Mouse (Mus musculus) ovary, postnatal 10 days (tissue): ENCODE measurements around the gene Peak1.
"Not testable (repeated sequence)": the region's sequence is repeated elsewhere in the genome, so short reads cannot be mapped to it uniquely, and the experiment has no call there.

Experiments used
- DNase-seq: peaks from one replicate; pipeline ENCODE4 v3.0.0; 2022; ENCODE audit warnings: low spot score

Gene Peak1

DNA sequence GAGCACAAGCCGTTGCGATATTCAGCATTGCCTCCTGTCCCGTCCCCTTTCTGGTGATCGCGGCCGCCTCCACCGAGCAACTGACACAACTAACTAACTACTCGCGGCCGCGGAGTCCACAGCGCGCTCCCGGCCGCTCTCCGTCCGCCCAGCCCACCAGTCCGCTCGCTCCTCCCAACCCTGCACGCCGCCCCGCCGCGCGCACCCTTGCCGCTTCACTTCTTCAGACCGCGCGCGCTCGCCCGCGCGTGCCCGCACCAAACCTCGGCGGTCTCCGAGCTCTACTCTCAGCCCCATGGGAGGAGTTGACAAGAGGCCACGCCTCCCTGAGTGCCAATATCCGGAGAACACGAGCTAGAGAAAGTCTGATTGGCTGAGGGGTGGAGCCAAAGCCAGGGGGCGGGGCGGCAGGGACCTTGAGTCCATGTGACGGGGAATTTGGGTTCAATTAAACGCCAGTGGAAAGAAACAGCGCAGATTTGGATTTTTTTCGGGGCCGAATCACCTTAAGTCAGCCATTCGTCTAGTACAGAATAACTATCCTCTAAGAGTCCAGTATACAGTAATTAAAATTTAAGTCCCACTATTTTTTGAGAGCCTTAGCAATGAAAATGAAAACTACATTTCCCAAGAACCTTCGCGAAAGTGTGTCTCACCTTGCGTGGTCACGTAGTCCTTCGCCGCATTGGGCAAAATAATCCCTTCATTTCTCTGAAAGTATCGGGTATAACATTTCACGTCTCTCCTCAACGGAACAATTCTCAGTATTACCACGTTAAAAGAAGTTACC lies at the start of gene Peak1, which contains the start of gene Hmg20a:
Peak1 (minus strand) TSS at position 120 of the 790 bp plus-strand sequence.
Hmg20a (plus strand) TSS at position 662 of the 790 bp plus-strand sequence.
- DNase-seq, result peak; percentile 99

- no peak for DNase-seq
Observed at GRCm38 (mm10) chr9:56466251-56466650, 48.4 kb upstream of the Peak1 start.

- no peak for DNase-seq
Observed at GRCm38 (mm10) chr9:56464863-56465654, 47.2 kb upstream of the Peak1 start.

DNA sequence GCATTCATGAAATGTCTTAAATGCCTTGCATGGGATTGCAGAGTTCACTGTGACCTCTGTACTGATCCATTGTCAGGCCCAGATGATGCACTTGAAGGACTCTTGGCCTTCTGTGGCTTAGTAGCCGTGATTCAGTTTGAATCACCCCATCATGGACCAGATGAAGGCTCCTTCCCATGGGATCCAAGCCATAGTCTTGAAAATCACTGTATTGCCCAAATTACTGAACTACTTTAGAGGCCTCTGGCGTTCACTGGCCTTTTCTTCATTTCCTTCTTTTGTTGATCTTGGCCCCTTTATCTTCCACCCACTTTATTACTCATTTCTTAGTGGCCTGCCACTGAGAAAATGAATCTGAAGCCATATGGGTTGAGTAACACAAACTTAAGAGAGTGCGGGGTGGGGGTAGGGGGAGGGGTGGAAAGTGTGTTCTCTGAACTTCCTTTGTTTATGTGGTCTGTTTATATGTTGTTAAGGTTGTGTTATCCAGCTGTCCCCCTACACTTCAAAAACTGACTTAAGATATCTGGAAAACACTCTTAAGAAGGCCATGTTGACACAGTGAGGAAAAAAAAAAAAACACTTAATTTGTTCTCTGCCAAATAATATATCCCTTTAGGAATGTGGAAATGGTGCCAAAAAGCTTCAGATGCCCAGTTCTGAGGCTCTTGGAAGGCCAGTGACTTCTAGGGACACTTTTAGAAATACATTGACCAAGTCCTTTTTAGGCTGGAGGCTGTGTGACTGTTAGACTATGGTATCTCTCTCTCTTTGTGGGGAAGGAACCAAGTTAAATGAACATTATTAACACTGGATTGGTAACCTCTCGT lies 46.0 kb upstream of the Peak1 start:
- no peak for DNase-seq

DNA sequence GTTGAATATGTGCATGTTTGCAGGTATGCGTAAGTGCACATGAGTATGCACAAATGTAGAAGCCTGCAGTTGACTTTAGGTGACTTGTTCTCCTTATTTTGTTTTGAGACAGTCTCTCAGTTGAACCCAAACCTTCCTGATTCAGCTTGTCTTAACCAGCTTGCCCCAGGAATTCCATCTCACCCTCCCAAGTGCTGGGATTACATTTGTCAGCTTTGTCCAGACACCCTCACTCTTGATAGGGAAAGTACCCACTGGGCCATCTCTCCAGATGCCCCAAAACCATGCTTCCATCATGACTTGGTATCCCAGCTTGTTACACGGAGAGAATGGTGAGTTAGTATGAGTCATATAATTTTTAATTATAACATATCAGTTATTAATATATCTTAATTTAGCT lies 45.2 kb upstream of the Peak1 start:
- no peak for DNase-seq

DNA sequence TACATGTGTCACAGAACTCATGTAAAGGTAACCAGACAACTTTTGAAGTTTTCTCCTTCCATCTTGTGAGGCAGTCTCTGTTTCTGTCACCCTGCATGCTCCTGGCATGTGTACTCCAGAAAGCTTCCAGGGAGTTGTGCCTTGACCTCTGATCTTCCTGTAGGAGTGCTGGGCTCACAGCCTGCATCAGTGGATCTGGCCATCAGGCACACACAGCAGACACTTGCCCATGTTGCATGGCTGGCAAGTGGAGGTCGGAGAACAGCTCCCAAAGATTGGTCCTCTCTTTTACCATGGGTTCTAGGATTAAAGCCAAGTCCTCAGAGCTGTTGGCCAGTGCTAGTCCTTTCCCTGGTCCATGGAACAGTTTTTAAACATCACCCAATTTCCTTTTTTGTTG lies 44.7 kb upstream of the Peak1 start:
- DNase-seq, result no peak

DNA sequence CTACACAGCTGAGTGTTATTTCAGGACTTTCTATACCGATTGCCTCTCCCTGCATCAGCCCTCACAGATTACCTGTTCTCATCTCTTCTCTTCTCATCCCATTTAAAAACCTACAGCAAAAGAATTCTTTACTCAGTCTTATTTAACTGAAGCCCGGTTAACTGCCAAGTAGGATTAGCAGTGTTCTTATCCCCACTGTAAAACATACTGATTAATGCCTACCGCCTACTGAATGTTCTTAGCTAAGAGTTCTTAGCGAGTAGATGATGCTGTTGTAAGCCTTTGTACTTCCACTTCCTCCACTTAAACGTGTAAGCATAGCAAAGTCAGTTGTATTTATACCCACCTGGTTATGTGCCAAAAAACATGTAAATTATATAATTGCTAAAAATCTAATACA lies 43.1 kb upstream of the Peak1 start:
- DNase-seq, result no peak

- no peak for DNase-seq
Observed at GRCm38 (mm10) chr9:56456426-56456825, 38.6 kb upstream of the Peak1 start.

DNA sequence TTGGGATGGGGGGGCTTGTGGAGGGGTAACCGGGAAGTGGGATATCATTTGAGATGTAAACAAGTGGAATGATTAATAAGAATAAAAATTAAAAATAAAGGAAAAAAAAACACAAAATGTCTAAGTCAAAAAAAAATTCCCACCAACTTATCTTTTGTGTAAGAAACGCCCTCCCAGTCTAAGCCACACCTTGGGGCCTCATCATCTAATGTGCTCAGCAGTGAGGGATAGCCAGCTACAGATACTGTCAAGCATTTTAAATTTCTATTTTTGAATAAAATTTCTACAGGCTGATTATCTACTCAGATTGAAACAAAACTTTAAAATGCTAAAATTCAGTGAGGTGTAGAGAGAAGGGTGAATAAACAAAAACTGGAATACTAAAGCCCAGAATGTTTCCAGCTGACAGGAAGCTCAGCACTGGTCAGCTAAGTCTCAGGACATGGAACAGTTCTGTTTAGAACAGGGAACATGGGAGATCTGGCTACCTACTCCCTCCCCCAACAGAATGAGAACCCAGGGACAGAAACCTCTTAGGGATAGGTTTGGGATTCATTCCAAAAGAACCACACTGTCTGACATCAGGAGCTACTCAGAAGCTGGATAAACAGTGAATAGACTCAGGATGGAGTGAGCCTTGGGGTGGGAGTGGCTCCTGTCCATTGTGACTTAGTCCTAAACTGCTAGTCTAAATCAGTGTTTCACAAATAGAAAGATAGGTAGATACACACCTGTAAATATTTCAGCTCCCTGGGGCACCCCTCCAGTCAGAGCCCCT lies 35.4 kb upstream of the Peak1 start:
- DNase-seq, result no peak

- DNase-seq, result no peak
Observed at GRCm38 (mm10) chr9:56451570-56451969, 33.7 kb upstream of the Peak1 start.

DNA sequence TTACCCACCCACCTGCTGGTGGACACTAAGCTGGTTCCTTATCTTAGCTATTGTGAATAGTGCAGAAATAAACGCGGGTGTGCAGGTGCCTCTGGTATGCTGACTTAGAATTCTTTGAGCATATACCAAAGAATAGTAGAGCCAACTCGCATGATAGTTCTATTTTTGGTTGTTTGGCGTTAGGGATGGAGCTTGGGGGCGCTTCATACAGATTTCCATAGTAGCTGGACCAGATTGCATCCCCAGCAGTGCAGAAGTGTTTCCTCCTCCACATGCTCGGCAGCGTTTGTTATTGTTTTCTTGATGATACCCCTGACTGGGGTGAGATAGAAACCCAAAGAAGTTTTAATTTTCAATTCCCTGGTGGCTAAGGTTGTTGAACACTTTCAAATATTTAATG lies 21.8 kb upstream of the Peak1 start:
- no peak for DNase-seq

GRCm38 (mm10) chr9:56437300-56437892 lies 19.5 kb upstream of the Peak1 start:
- DNase-seq, result not testable (repeated sequence)

GRCm38 (mm10) chr9:56435821-56436526 lies 18.1 kb upstream of the Peak1 start:
- DNase-seq, result no peak

- DNase-seq, result no peak
Observed at GRCm38 (mm10) chr9:56424861-56425260, 7.0 kb upstream of the Peak1 start.

DNA sequence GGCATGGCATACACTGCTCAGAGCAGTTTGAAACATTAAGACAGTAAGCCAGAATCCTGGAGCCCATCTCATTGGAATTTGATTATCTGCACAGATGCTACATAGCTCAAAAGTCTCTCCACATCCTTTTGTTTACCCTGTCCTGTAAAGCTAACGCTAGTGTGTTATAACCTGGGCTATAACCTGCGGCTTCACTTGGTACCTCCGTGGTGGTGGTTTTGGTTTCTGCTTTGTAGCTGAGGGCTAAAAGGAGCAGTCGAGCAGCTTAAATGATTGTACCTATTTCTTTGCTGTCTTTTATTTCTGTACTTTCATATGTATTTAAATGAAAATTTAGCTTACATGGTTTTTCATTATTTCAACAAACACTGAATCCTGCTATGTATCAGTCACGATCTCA lies 4.1 kb upstream of the Peak1 start:
- DNase-seq, result no peak

DNA sequence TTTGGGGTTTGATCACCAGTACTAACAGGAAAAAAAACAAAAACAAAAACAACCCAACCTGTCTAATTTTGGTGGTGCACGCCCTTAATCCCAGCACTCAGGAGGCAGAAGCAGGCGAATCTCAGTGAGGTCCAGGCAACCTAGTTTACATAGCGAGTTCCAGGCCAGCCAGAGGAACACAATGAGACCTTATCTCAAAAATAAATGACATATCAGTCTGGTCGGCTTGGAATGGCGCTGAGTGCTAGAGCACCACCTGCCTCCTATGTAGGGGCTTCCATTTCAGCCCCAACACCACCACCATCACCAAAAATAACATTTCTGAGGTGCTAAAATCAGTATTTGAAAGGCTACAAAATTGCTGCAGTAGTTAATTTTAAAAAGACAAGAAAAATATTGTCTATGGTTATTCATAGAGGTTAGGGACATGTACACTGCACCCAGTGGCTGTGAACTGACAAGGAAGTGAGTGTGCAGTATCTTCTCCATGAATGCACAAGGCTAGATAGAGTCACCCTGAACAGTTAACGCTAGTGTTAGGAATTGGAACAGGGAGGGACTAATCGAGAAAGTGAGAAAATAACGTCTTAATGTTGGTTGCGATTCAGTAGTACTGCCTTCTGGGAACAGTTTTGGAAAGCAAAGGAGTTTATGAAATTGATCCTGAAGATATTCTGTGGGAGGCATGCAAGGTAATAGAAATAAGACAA lies 3.2 kb upstream of the Peak1 start:
- DNase-seq, result no peak

DNA sequence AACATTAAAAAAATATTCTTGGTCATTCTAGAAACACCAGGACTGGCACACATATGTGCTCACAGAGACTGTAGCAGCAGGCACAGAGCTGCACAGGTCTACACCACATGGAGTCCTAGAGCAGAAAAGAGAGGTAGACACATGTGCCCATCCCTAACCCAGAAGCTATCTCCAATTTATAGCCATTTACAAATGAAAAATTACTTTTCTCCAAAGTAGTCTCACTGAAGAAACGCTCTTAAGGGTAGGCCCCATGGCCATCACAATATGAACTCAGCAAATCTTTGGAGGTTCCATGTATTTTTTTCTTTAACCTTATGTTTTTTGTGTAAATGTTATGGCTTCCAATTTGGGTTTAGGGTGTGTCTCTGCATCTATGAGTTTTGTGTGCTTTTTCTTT lies 2.4 kb upstream of the Peak1 start:
- DNase-seq, result no peak

DNA sequence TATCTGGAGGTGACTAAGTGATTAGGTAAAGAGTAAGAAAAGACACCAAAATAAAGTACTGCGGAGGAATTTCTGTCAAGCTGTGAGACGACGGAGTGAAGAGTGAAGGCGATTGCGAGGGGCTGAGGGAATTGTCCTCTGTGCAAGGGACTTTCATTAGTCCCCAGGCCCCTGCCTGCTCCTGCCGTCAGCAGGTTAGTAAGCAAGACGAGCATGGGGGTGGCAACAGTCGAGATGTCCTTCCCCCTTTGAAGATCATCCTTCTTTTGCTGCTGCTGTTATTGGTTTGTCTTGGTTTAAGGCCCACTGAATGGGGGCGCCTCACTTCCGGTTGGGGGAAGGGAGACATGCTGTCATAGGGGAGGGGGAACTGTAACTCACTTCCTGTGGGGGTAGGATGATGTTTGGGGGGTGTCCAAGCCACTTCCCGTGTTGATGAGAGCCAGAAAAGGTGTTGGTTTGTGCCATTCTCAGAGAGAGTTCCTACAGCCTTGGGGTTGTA lies 922 bp upstream of the Peak1 start:
- peak; percentile 45 for DNase-seq

DNA sequence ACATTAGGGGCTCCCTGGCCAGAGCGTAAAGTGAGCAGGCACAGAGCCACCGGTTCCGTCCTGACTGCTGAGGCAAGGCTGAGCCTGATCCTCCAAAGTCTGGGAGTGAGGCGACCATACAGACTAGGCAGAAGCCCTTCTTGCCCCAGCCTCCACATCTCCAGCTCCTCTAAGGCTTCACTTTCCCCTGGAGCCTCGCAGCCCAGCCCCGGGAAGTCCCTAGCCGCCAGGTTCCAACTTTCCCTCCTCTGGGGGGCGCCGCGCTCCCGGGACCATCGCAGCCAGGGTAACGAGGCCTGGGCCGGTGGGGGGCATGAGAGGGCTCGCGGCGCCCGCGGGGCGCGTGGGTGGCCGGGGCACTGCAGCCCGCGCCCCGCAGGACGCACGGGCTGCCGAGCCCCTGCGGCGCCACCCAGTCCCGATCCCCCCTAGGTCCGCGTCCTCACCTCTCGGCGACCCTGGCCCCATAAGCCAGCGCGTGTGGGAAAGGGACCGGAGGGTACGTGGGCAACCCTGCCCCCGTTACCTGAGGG lies 386 bp downstream of the Peak1 start:
- peak; percentile 72 for DNase-seq
